Mouse (Mus musculus): ENCODE measurements around the gene Gps2.

- TF ChIP-seq CTCF (IDR thresholded peaks at IDR 0.05; ENCODE audit: low read depth) (no peak), EP300 (IDR thresholded peaks at IDR 0.05; ENCODE audit: low read depth) (no peak)
Measured at GRCm38 (mm10) chr11:69965271-69966005, 51.8 kb downstream of the Gps2 start.
